Mouse (Mus musculus) megakaryocyte, embryonic 14.5 days (primary cell): ENCODE measurements around the gene Sbf2.

Source experiments
- FLI1 ChIP-seq: IDR thresholded peaks from 2 replicates; pipeline ENCODE4 v1.6.1; 2012; ENCODE audit warnings: low read length, inconsistent platforms, mixed read lengths
- GATA1 ChIP-seq: IDR thresholded peaks from 3 replicates; pipeline ENCODE4 v1.6.1; 2012; ENCODE audit warnings: mixed read lengths, low read length, inconsistent platforms, borderline replicate concordance

DNA sequence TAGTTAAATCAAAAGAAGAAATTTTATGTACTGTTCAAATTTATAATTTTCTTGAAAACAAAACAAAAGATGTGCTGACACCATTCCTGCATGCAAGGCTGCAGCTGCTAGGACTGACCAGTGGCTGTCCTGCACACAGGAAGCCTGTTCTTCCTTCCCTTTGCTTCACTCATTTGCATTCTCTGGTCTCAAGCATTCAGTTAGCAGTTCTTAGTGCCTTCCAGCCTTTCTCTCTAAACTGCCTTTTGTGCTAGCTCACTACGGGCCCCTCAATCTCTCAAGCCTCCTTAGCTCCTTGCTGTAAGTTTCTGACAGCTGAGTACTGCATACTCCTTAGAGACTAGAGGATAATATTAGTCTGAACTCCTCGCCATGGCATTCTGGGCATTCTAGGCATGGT, 227.2 kb downstream of the Sbf2 start:
- TF ChIP-seq GATA1 (no peak), FLI1 (no peak)
